Mouse (Mus musculus): ENCODE measurements around the gene Itgb3bp. TPM values are rescaled to one million over a fixed set of nuclear protein-coding genes. Genes with fewer than 3 reads are reported as not detected.

The Itgb3bp gene
- total and polyA plus RNA-seq, 3 experiments, result 0.30 to 6.4 (median 5.8) TPM

DNA sequence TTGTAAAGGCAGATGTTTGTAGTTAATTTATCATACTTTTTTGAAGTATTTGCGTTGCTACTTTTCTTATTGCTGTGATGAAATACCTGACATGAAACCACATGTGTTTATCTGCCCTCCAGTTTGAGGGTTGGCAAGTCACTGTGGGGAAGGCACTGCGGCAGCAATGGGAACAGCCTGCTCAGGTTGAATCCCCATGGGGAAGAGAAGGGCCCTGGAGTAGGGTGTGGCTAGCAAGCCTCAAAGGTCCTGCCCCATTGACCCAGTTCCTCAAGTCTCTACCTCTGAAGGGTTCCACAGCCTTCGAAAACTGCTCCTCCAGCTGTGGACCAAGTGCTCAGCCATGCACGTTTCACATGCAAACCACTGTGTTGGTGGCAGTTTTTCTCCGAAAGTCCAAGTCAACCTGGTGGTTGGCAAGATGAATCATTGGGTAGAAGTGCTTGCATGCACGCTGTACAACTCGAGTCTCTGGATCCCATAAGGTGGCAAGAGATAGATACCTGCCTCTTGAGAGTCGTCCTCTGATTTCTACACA, 203.6 kb downstream of the Itgb3bp start:
- DNase-seq, result no peak

DNA sequence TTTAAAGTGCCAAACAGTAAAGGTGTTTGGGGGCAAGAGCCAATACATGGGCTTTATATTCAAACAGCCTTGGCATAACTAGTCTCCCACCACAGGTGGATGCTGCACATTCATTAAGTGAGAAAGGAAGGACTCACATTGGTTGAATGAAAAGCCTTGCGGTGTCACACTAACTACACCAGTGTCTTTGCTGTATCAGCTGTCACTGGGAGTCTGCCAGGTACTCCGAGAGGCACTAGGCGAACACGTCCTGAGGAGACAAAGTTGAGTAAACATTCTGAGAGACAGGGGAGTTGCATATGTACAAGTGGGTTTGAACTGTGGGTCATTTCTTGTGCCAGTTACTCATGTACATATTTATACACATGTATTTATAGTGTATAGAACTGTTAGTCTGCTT, 205.3 kb downstream of the Itgb3bp start:
- no peak for DNase-seq

DNA sequence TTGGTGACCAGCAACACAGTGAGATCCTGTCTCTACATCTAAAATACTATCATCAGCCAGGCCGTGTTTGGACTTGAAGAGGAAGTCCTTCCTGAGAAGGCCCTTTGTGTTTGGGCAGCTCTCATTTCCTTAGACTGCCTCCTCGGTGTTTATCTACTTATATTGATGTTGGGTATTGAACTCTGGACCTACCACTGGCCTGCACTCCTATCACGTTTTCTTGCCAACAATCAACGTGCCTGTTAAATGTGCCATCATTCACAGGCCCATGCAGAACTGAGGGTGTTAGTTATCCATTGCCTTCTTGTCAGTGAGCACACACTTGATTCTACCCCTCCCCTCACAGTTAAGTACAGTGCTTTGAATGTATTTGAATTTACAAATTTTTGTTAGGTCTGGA, 211.7 kb downstream of the Itgb3bp start:
- DNase-seq, result no peak

DNA sequence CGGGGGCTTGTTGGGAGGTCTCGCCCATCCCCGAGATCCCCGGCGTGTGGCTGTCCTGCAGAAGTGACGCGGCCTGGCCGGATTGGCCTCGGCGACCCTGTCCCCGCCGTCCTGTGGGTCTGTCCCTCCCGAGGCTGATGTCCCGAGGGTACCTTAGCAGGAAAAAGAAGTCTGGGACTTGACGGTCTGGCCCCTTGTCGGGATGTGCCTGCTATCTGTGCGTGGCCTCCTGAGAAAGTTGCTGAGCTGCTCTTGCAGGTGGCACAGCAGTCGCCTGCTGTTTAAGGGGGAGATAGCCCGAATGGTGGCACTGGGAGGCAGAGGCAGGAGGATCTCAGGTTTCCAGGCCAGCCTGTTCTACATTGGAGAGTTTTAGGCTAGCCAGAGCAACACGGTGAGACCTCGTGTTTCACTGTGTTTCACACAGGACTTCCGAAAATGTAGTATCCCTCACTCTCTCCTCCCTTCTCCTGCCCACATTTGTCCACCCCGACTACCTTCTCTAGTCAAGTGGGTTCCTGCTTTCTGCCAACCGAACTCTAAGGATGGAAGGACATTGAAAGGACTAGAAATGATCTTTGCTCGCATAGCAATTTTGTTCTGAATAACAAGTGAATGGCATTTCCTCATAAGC, 213.7 kb downstream of the Itgb3bp start:
- DNase-seq, result no peak

Other genes starting within 250 kb of the Itgb3bp start
- gene Alg6, start 214.1 kb downstream of the Itgb3bp start, total RNA-seq (2021), result 1 to 10 TPM; 4.5 to 8.5 TPM
- gene Alg6, start 214.1 kb downstream of the Itgb3bp start, polyA plus RNA-seq (2012; rRNA removed), result 0.49 and 0.88 TPM in 2 replicates
- 1 to 10 TPM; 3.7 to 5.0 TPM for gene Efcab7, start 100.6 kb downstream of the Itgb3bp start, total RNA-seq (2021)
- 0.80 TPM in 1 of 2 replicates, not detected in the other for gene Efcab7, start 100.6 kb downstream of the Itgb3bp start, polyA plus RNA-seq (2012; rRNA removed)
- 100 to 1,000 TPM in 1 of 2 experiments, 10 to 100 TPM in 1; 94.2 to 103 TPM for gene Pgm1, start 399 bp downstream of the Itgb3bp start, total RNA-seq (2021)
- 52.7 and 56.6 TPM in 2 replicates for gene Pgm1, start 399 bp downstream of the Itgb3bp start, polyA plus RNA-seq (2012; rRNA removed)
- 1 to 10 TPM; 4.4 to 6.4 TPM for gene Ror1, start 166.0 kb upstream of the Itgb3bp start, total RNA-seq (2021)
- gene Ror1, start 166.0 kb upstream of the Itgb3bp start, polyA plus RNA-seq (2012; rRNA removed), result 1.3 and 1.4 TPM in 2 replicates